Mouse (Mus musculus): ENCODE data around the gene Prkag3.

GRCm38 (mm10) chr1:74792831-74793660, 44.0 kb upstream of the Prkag3 start:
- TF ChIP-seq CTCF (IDR thresholded peaks at IDR 0.05; ENCODE audit: extremely low read depth, insufficient read depth, insufficient read length, insufficient replicate concordance) (no peak), POLR2A (IDR thresholded peaks at IDR 0.05; ENCODE audit: low read depth, low read length) (no peak)
